Mouse (Mus musculus): ENCODE data around the gene Larp1b. TPM values are rescaled to one million over a fixed set of nuclear protein-coding genes. Genes with fewer than 3 reads are reported as not detected.

The Larp1b gene
- polyA plus RNA-seq, 1 experiment from 2014 or later: 4.1 TPM

GRCm38 (mm10) chr3:40987539-40987938, 37.9 kb downstream of the Larp1b start:
- 83% methylated on average over 5 of the region's 5 CpGs for WGBS
- H3K27me3 ChIP-seq: no peaks in the 10 kb centered on the region
- H3K27ac ChIP-seq (replicated peaks): no peak overlapping the region
- H3K36me3 ChIP-seq: no peaks in the 10 kb centered on the region
- H3K9me3 ChIP-seq: no peaks in the 10 kb centered on the region
- H3K4me1 ChIP-seq (replicated peaks): no peaks in the 10 kb centered on the region
- H3K4me2 ChIP-seq: no peak overlapping the region
- no peak overlapping the region for H3K4me3 ChIP-seq
- no peak for ATAC-seq (ENCODE audit: low FRiP score, low read depth)
- H3K9ac ChIP-seq: no peak overlapping the region

DNA sequence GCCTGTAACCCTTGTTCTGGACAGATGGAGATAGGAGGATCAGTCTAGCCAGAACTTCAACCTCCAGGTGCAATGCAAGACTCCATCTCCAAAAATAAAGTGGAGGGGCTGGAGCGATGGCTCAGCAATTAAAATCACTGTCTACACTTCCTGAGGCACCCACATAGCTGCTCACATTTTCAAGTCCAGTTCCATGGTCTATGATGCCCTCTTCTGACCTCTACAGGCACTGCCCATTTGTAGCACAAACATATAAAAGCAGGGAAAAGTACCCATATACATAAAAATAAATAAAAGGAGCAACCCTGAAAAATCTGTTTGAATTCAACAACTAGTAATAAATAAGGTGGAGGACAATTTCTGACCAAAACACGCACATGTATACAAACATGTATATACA, 39.1 kb downstream of the Larp1b start:
- Histone ChIP-seq H3K27me3 (no peaks in the 10 kb centered on the region), H3K36me3 (no peaks in the 10 kb centered on the region), H3K4me3 (no peak overlapping the region), H3K9me3 (no peaks in the 10 kb centered on the region), H3K27ac (replicated peaks) (no peak overlapping the region), H3K4me2 (no peak overlapping the region), H3K4me1 (replicated peaks) (no peaks in the 10 kb centered on the region), H3K9ac (no peak overlapping the region)
- ATAC-seq (ENCODE audit: low FRiP score, low read depth): no peak
- 80% methylated on average over 2 of the region's 2 CpGs for WGBS

DNA sequence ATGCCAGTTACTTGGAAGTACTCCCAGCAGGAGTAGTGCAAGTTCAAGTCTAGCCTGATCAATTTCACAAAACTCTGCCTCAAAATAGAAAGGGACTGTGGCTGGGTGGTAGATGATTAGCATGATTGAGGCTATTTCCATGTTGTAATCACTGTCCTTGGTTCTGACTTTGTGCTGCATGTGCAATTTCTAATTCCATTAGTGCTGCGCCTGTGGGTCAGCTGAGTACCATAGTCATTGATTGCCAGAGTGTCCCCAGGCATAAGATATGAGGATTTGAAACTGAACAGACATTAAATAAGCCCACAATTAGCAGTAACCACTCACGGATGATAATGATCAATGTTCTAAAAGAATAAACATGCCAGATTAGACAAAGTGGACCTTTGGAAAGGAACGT, 41.9 kb downstream of the Larp1b start:
- H3K4me1 ChIP-seq (replicated peaks): no peaks in the 10 kb centered on the region
- H3K9ac ChIP-seq: no peak overlapping the region
- no peak overlapping the region for H3K27ac ChIP-seq (replicated peaks)
- H3K27me3 ChIP-seq: no peaks in the 10 kb centered on the region
- H3K36me3 ChIP-seq: no peaks in the 10 kb centered on the region
- no peaks in the 10 kb centered on the region for H3K9me3 ChIP-seq
- H3K4me2 ChIP-seq: no peak overlapping the region
- no peak overlapping the region for H3K4me3 ChIP-seq
- ATAC-seq (ENCODE audit: low FRiP score, low read depth): no peak
- WGBS: 68% methylated on average over 3 of the region's 3 CpGs

- ATAC-seq (ENCODE audit: low FRiP score, low read depth): no peak
- WGBS: 94% methylated on average over 1 of the region's 1 CpGs
Observed at GRCm38 (mm10) chr3:40995161-40995560, 45.5 kb downstream of the Larp1b start.

DNA sequence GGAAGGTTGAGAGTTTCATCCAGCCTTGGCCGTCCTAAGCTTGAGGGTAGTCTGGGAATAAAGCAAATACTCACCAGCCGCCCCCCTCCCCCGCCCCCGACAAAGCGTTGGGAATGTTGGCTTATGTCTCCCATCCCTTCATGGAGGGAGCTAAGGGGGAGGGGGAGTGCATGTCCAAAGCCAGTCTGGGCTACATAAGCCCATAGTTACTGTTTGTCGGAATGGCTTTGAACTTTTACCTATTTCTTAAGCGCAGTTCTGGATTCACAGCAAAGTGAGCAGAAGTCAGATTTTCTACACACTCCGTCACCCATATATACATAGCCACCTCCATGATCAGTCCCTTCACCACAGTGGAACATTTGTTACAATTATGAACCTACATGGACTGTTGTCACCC, 59.7 kb downstream of the Larp1b start:
- H3K4me3 ChIP-seq: no peak overlapping the region
- ATAC-seq (ENCODE audit: low FRiP score, low read depth): no peak
- H3K9me3 ChIP-seq: no peaks in the 10 kb centered on the region
- H3K4me1 ChIP-seq (replicated peaks): no peaks in the 10 kb centered on the region
- H3K9ac ChIP-seq: no peak overlapping the region
- WGBS: 82% methylated on average over 8 of the region's 8 CpGs
- no peaks in the 10 kb centered on the region for H3K27me3 ChIP-seq
- H3K36me3 ChIP-seq: no peaks in the 10 kb centered on the region
- H3K27ac ChIP-seq (replicated peaks): no peak overlapping the region
- H3K4me2 ChIP-seq: no peak overlapping the region

More at GRCm38 (mm10) chr3:40995161-40995560, 45.5 kb downstream of the Larp1b start:
- no peaks in the 10 kb centered on the region for H3K36me3 ChIP-seq
- H3K27me3 ChIP-seq: no peaks in the 10 kb centered on the region
- no peak overlapping the region for H3K27ac ChIP-seq (replicated peaks)
- no peaks in the 10 kb centered on the region for H3K9me3 ChIP-seq
- no peak overlapping the region for H3K9ac ChIP-seq
- H3K4me2 ChIP-seq: no peak overlapping the region
- H3K4me3 ChIP-seq: no peak overlapping the region
- no peaks in the 10 kb centered on the region for H3K4me1 ChIP-seq (replicated peaks)

GRCm38 (mm10) chr3:41009990-41010389, 60.4 kb downstream of the Larp1b start:
- no peak for ATAC-seq (ENCODE audit: low FRiP score, low read depth)
- H3K27ac ChIP-seq (replicated peaks): no peak overlapping the region
- no peak overlapping the region for H3K4me3 ChIP-seq
- H3K9me3 ChIP-seq: no peaks in the 10 kb centered on the region
- no peak overlapping the region for H3K9ac ChIP-seq
- no peak overlapping the region for H3K4me2 ChIP-seq
- no peaks in the 10 kb centered on the region for H3K4me1 ChIP-seq (replicated peaks)
- no peaks in the 10 kb centered on the region for H3K27me3 ChIP-seq
- 91% methylated on average over 3 of the region's 3 CpGs for WGBS
- H3K36me3 ChIP-seq: no peaks in the 10 kb centered on the region

DNA sequence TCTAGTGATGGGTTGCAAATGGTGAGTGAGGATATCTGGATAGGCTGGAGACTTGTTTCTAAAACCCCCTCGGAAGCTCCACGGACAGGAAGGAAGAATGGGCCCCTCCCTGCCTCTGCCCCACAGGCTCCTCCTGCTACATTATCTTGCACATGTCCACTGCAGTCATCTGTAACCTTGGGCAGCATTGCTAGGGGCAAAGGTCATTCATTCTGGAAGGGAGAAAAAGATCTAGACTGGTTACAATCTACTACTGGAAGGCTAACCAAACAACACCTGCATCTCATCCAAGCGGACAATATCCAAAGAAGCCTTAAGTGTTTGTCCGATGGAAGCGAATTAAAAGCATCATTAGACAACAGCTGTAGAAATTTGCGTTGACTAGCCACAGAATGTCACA, 61.1 kb downstream of the Larp1b start:
- no peak overlapping the region for H3K4me2 ChIP-seq
- H3K4me3 ChIP-seq: no peak overlapping the region
- WGBS: 91% methylated on average over 6 of the region's 6 CpGs
- no peak overlapping the region for H3K9ac ChIP-seq
- H3K9me3 ChIP-seq: no peaks in the 10 kb centered on the region
- H3K4me1 ChIP-seq (replicated peaks): no peaks in the 10 kb centered on the region
- no peak overlapping the region for H3K27ac ChIP-seq (replicated peaks)
- no peaks in the 10 kb centered on the region for H3K36me3 ChIP-seq
- H3K27me3 ChIP-seq: no peaks in the 10 kb centered on the region
- no peak for ATAC-seq (ENCODE audit: low FRiP score, low read depth)

- ATAC-seq (ENCODE audit: low FRiP score, low read depth): no peak
- H3K4me1 ChIP-seq (replicated peaks): no peaks in the 10 kb centered on the region
- H3K4me3 ChIP-seq: no peak overlapping the region
- no peaks in the 10 kb centered on the region for H3K36me3 ChIP-seq
- H3K9me3 ChIP-seq: no peaks in the 10 kb centered on the region
- WGBS: 98% methylated on average over 7 of the region's 7 CpGs
- H3K9ac ChIP-seq: no peak overlapping the region
- H3K27ac ChIP-seq (replicated peaks): no peak overlapping the region
- H3K27me3 ChIP-seq: no peaks in the 10 kb centered on the region
- H3K4me2 ChIP-seq: no peak overlapping the region
Observed at GRCm38 (mm10) chr3:41012451-41012850, 62.8 kb downstream of the Larp1b start.

GRCm38 (mm10) chr3:41014946-41015345, 65.3 kb downstream of the Larp1b start:
- Histone ChIP-seq H3K9ac (no peak overlapping the region), H3K4me2 (no peak overlapping the region)
- 84% methylated on average over 6 of the region's 6 CpGs for WGBS

DNA sequence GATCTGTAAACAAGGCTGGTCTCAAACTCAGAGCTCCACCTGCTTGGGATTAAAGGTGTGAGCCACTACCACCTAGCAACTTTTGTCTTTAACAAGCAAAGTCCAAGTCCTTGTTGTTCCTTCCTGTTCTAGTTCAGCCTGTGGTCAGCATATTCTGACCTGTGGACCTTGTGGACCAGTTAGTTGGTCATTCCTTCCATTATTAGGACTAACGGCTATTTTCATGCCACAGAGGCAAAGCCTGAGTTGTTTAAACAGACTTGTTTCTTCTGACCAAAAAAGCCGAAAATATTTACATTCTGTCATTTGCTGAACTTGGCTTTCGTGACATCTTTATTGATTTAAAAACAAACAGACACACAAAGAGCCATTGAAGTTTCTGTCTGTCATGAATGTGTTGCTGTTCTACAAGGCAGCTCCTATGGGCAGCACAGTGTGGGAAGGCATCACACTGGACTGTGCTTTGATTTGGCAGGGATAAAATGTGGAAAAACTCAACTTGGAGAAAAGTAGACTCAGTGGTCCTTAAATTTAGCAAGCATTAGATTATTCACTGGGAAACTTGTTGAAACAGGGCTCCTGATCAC, 68.5 kb downstream of the Larp1b start:
- no peak overlapping the region for H3K4me3 ChIP-seq
- H3K4me1 ChIP-seq (replicated peaks): no peaks in the 10 kb centered on the region
- ATAC-seq (ENCODE audit: low FRiP score, low read depth): no peak
- WGBS: 72% methylated on average over 3 of the region's 3 CpGs
- no peaks in the 10 kb centered on the region for H3K9me3 ChIP-seq
- H3K27me3 ChIP-seq: no peaks in the 10 kb centered on the region
- no peak overlapping the region for H3K27ac ChIP-seq (replicated peaks)
- H3K9ac ChIP-seq: no peak overlapping the region
- H3K36me3 ChIP-seq: no peaks in the 10 kb centered on the region
- H3K4me2 ChIP-seq: no peak overlapping the region

More at GRCm38 (mm10) chr3:41014946-41015345, 65.3 kb downstream of the Larp1b start:
- no peaks in the 10 kb centered on the region for H3K4me1 ChIP-seq (replicated peaks)
- no peak overlapping the region for H3K27ac ChIP-seq (replicated peaks)
- H3K36me3 ChIP-seq: no peaks in the 10 kb centered on the region
- no peak for ATAC-seq (ENCODE audit: low FRiP score, low read depth)
- no peak overlapping the region for H3K4me3 ChIP-seq
- H3K27me3 ChIP-seq: no peaks in the 10 kb centered on the region
- H3K9me3 ChIP-seq: no peaks in the 10 kb centered on the region

DNA sequence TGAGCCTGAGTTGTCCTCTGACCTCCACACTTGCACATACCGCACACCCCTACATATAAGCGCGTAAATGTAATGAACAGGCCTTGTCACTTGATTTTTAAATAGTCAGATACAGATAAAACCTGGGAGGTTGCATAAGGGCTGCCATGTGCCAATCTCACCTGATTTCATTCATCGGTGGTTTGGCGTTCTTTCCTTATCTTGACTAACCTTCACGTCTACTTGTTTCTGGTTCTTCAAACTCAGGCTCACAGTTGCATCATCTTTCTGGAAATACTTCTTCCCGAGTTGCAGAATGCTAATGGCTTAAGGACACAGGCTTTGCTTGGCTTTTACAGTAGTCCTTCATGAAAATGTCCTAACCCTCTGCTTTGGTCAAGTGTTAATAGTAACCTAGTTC, 71.1 kb downstream of the Larp1b start:
- Histone ChIP-seq H3K36me3 (no peaks in the 10 kb centered on the region), H3K4me2 (no peak overlapping the region), H3K27ac (replicated peaks) (no peak overlapping the region), H3K9me3 (no peaks in the 10 kb centered on the region), H3K4me3 (no peak overlapping the region), H3K4me1 (replicated peaks) (no peaks in the 10 kb centered on the region), H3K27me3 (no peaks in the 10 kb centered on the region), H3K9ac (no peak overlapping the region)
- ATAC-seq (ENCODE audit: low FRiP score, low read depth): no peak
- 96% methylated on average over 7 of the region's 7 CpGs for WGBS

DNA sequence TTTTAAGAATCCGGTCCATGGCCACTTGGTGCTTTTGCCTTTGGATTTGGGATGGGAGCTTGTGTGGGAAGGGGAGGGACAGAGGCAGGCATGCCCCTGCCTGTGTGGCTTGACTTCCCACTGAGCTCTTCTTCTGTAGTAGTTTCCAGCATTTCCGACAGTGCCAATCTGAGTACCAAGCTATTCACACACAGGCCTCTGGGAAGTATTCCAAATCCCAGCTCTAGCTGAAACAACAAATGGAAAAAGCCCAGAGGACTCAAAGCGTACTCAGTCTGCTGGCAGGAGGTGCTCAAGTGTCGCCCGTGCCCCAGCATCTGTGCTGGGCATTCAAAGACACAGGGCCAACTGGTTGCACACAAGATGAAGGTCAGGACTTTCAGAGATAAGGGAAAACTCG, 72.4 kb downstream of the Larp1b start:
- peak; percentile 80 for ATAC-seq (ENCODE audit: low FRiP score, low read depth)
- Histone ChIP-seq H3K9ac (no peak overlapping the region), H3K9me3 (no peaks in the 10 kb centered on the region), H3K27me3 (no peaks in the 10 kb centered on the region), H3K4me1 (replicated peaks) (no peaks in the 10 kb centered on the region), H3K36me3 (no peaks in the 10 kb centered on the region), H3K27ac (replicated peaks) (no peak overlapping the region), H3K4me2 (no peak overlapping the region), H3K4me3 (no peak overlapping the region)
- WGBS: 49% methylated on average over 6 of the region's 6 CpGs

DNA sequence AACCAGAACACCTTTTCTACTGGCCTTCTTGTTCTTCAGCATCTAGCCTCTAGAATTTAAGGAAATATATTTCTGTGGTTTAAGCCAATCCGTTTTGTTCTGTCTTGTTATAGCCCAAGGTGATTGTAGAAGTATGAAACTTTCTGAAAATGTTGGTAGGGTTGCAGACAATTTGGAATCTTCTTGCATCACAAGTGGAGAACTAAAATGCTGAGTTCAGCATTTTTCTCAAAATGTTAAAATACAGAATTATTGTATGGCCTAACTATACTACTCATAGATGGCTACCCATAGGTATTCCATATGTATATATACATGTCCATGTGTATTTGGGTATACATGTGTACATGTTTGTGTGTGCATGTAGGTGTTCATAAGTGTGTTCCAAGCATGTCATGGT, 81.1 kb downstream of the Larp1b start:
- Histone ChIP-seq H3K4me1 (replicated peaks) (no peaks in the 10 kb centered on the region), H3K27me3 (no peaks in the 10 kb centered on the region), H3K36me3 (no peaks in the 10 kb centered on the region), H3K4me2 (no peak overlapping the region), H3K4me3 (no peak overlapping the region), H3K9me3 (no peaks in the 10 kb centered on the region), H3K9ac (no peak overlapping the region), H3K27ac (replicated peaks) (no peak overlapping the region)
- no peak for ATAC-seq (ENCODE audit: low FRiP score, low read depth)
- WGBS: 92% methylated on average over 1 of the region's 1 CpGs
